Mouse (Mus musculus) testis, adult 2 months (tissue): Measurements from ENCODE around the gene Akap12. TPM values are rescaled to one million over a fixed set of nuclear protein-coding genes. Genes with fewer than 3 reads are reported as not detected.

Experiments used
- H3K27ac ChIP-seq: fragments of 200-500 bp; 2 replicates; pipeline ENCODE4 v1.5.1; 2012; ENCODE audit warnings: low read depth, low read length; ENCODE audit not compliant: control insufficient read depth, insufficient read depth
- H3K27me3 ChIP-seq: fragments of 200-500 bp; 2 replicates; pipeline ENCODE4 v1.6.1; 2012; ENCODE audit warnings: mild to moderate bottlenecking, low read length, moderate library complexity; ENCODE audit not compliant: control insufficient read depth, insufficient read depth
- H3K36me3 ChIP-seq: fragments of 200-500 bp; 2 replicates; pipeline ENCODE4 v1.6.1; 2012; ENCODE audit warnings: mild to moderate bottlenecking, low read length; ENCODE audit not compliant: control insufficient read depth, insufficient read depth
- H3K4me1 ChIP-seq: fragments of 200-500 bp; 2 replicates; pipeline ENCODE4 v1.6.1; 2012; ENCODE audit warnings: low read length; ENCODE audit not compliant: control insufficient read depth, insufficient read depth
- H3K4me3 ChIP-seq: fragments of 200-500 bp; 2 replicates; pipeline ENCODE4 v1.5.1; 2012; ENCODE audit warnings: low read depth, mild to moderate bottlenecking, low read length, moderate library complexity, mixed read lengths; ENCODE audit not compliant: control insufficient read depth
- CTCF ChIP-seq: fragments of 200-500 bp; IDR thresholded peaks from 2 replicates; pipeline ENCODE4 v1.5.1; 2012; ENCODE audit warnings: low read depth, mild to moderate bottlenecking, inconsistent platforms, low read length, moderate library complexity; ENCODE audit not compliant: control insufficient read depth, insufficient read depth, insufficient replicate concordance
- POLR2A ChIP-seq: fragments of 200-500 bp; IDR thresholded peaks from 2 replicates; pipeline ENCODE4 v1.6.1; 2012; ENCODE audit warnings: low read depth, mild to moderate bottlenecking, inconsistent platforms, low read length, moderate library complexity; ENCODE audit not compliant: control insufficient read depth
- polyA plus RNA-seq: library from polyadenylated mRNA; depleted of rRNA; stranded (reverse); fragments of >200 nt; gene quantifications from 2 replicates; pipeline ENCODE4 v1.2.3, GENCODE M21; 2012; rRNA removed

Gene Akap12
- polyA plus RNA-seq: 427 and 446 TPM in 2 replicates

- H3K27me3 ChIP-seq: no peaks in the 10 kb centered on the region
- H3K36me3 ChIP-seq: no peaks in the 10 kb centered on the region
- peak within 1 kb of the TSS; percentile 62 for H3K4me3 ChIP-seq
- H3K4me1 ChIP-seq: peaks cover 4% of the 10 kb centered on the region
- H3K27ac ChIP-seq: peak within 1 kb of the TSS; percentile 61
- TF ChIP-seq CTCF (no peak), POLR2A (peak; percentile 73)
These were observed at the start of gene Akap12 for GRCm38 (mm10) chr10:4266041-4266930. TSS of gene Akap12 (plus strand) at chr10:4266380.

- peak overlapping the region; percentile 85 for H3K27ac ChIP-seq
- H3K4me3 ChIP-seq: no peak overlapping the region
- TF ChIP-seq CTCF (no peak), POLR2A (no peak)
- no peaks in the 10 kb centered on the region for H3K27me3 ChIP-seq
- H3K36me3 ChIP-seq: no peaks in the 10 kb centered on the region
- no peaks in the 10 kb centered on the region; the same call in 1 of the 2 replicates for H3K4me1 ChIP-seq
These were observed 35.4 kb upstream of the Akap12 start for GRCm38 (mm10) chr10:4230563-4231359.

GRCm38 (mm10) chr10:4233102-4233501 is 33.1 kb upstream of the Akap12 start:
- Histone ChIP-seq H3K4me3 (no peak overlapping the region), H3K36me3 (no peaks in the 10 kb centered on the region), H3K27ac (0 out of 2 replicates have a peak overlapping the region, but pooled peaks have one; percentile 5), H3K27me3 (no peaks in the 10 kb centered on the region), H3K4me1 (no peaks in the 10 kb centered on the region; the same call in 1 of the 2 replicates)
- TF ChIP-seq CTCF: no peak
- no peak for TF ChIP-seq POLR2A

- TF ChIP-seq CTCF (no peak), POLR2A (no peak)
- no peak overlapping the region for H3K27ac ChIP-seq
These were observed 26.2 kb upstream of the Akap12 start for GRCm38 (mm10) chr10:4239794-4240574.

DNA sequence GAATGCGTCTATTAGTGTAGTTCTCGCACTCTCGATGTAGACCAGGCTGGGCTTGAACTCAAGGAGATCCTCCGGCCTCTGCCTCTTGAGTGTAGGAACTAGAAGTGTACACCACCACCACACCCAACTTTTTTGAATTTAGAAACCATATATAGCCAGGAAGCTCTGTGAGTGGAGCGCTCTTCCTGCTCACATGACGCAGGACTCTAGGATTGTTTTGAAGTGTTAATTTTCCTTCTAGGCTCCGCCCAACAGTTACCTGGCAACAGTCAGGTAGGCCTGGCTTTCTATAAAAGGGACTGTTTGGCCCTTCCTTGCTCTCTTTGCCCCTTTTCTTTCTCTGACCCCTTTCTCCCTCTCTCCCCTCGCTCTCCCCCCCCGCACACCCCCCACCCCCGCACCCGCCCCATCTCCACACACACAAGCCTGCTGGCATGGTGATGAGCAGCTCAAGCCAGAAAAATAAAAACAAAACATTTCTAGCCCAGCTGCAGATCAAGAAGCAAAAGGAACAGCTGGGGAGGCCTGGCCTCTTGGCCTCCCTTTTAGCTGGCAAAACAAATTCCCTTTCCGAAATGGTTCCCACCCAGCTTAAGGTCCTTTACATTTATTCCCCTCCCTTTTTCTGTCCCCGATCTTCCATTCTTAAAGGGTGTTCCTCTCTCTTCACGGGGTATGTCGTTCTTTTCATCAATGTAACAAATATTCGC is 22.4 kb upstream of the Akap12 start:
- no peaks in the 10 kb centered on the region for H3K27me3 ChIP-seq
- H3K27ac ChIP-seq: no peak overlapping the region
- no peaks in the 10 kb centered on the region for H3K4me1 ChIP-seq
- no peaks in the 10 kb centered on the region for H3K36me3 ChIP-seq
- no peak overlapping the region for H3K4me3 ChIP-seq
- no peak for TF ChIP-seq POLR2A
- TF ChIP-seq CTCF: no peak

More at GRCm38 (mm10) chr10:4239794-4240574, 26.2 kb upstream of the Akap12 start:
- Histone ChIP-seq H3K36me3 (no peaks in the 10 kb centered on the region), H3K27me3 (no peaks in the 10 kb centered on the region), H3K4me3 (no peak overlapping the region), H3K4me1 (no peaks in the 10 kb centered on the region)

- Histone ChIP-seq H3K27ac (no peak overlapping the region), H3K4me1 (no peaks in the 10 kb centered on the region), H3K36me3 (no peaks in the 10 kb centered on the region), H3K27me3 (no peaks in the 10 kb centered on the region), H3K4me3 (no peak overlapping the region)
- no peak for TF ChIP-seq CTCF
- no peak for TF ChIP-seq POLR2A
These were observed 20.4 kb upstream of the Akap12 start for GRCm38 (mm10) chr10:4245812-4246211.

DNA sequence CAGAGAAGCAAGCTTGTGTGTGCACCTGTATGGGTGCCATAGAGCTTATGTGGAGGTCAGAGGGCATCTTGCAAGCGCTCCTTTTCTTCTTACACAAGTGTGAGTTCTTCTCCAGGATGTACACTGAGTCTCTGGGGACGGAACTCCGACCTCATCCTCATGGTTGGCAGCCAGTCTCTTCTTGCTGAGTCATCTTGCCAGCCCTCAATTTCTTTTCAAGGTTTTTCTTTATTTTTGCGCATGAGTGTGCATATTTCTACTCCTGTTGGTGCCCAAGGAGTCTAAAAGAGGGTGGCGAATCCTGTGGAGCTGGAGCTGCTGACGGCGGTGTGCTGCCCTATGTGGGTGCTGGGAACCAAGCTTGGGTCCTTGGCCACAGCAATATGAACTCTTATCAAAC is 19.8 kb upstream of the Akap12 start:
- Histone ChIP-seq H3K27ac (no peak overlapping the region), H3K36me3 (no peaks in the 10 kb centered on the region), H3K4me3 (no peak overlapping the region)

More for the DNA sequence above, 19.8 kb upstream of the Akap12 start:
- H3K4me1 ChIP-seq: no peaks in the 10 kb centered on the region
- TF ChIP-seq CTCF (no peak), POLR2A (no peak)
- no peaks in the 10 kb centered on the region for H3K27me3 ChIP-seq
